Mouse (Mus musculus) MEL (cell line): ENCODE measurements at regions not wholly inside any gene's neighbourhood (a gene's known extent, or its start where the extent isn't known, plus 50 kb on each side); places are given as distances from the start of the nearest gene placed in this dataset.

Experiments used
- BHLHE40 ChIP-seq: IDR thresholded peaks from 2 replicates; pipeline ENCODE4 v1.6.1; 2012; ENCODE audit warnings: low read depth, mild to moderate bottlenecking, inconsistent platforms, low read length, improper control_type of control experiment, borderline replicate concordance
- RCOR1 ChIP-seq: IDR thresholded peaks from 2 replicates; pipeline ENCODE4 v1.6.1; 2012; ENCODE audit warnings: low read depth, mild to moderate bottlenecking, inconsistent platforms, low read length, improper control_type of control experiment
- SIN3A ChIP-seq: IDR thresholded peaks from 2 replicates; pipeline ENCODE4 v1.6.1; 2012; ENCODE audit warnings: low read length, improper control_type of control experiment, inconsistent platforms
- SMC3 ChIP-seq: IDR thresholded peaks from 2 replicates; pipeline ENCODE4 v1.6.1; 2011; ENCODE audit warnings: low read depth, low read length, improper control_type of control experiment

- TF ChIP-seq BHLHE40 (no peak), RCOR1 (no peak), SIN3A (no peak), SMC3 (no peak)
Measured at GRCm38 (mm10) chr16:9501713-9502112, 493.6 kb downstream of the Grin2a start.
